Mouse (Mus musculus) erythroblast, embryonic 14.5 days (primary cell): Measurements from ENCODE around the gene Hpcal1.

Experiments
- GATA1 ChIP-seq: IDR thresholded peaks from 2 replicates; pipeline ENCODE4 v1.6.1; 2012; ENCODE audit warnings: low read length, inconsistent platforms, mixed read lengths
- TAL1 ChIP-seq: IDR thresholded peaks from 3 replicates; pipeline ENCODE4 v1.6.1; 2012; ENCODE audit warnings: low read length, inconsistent platforms, mixed read lengths

- no peak for TF ChIP-seq GATA1
- no peak for TF ChIP-seq TAL1
Observed at GRCm38 (mm10) chr12:17726576-17727320, 36.1 kb downstream of the Hpcal1 start.
